In the genomic region with DNA sequence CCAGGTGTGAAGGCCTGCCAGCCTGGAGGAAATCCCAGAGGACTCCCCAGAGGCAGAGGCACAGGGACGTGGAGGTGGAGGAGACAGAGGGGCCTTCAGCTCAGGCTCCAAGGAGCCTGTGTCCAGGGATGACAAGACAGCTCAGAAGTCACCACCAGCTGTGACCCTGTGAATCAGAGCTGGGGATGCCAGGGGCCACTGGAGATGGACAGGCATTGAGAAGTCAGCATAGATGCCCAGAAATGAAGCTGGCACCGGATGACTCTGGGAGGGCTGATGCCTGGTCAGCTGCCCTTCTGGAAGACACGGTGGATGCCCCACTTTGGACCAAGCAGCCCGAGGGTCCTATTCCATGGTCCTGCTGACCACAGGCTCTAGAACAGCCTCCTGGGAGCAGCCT, we compare ENCODE assay signal across 20 mouse cellular contexts. TPM values are rescaled to one million over a fixed set of nuclear protein-coding genes. Genes with fewer than 3 reads are reported as not detected.
DNase-seq lines count a peak whose midpoint lies in the region; TF ChIP-seq lines count a peak whose summit lies in the region.
"Had no signal": no experiment of that assay in that cellular context is flagged by ENCODE, and none has a peak within 500 bp of the region (broad histone marks: within the 10 kb centered on the region; RNA-seq: fewer than 3 reads in every experiment).

No protein-coding gene starts in this region.

- intact Hi-C loops in heart, adult 2 months (cut with DNase I), result no loop called here

- H3K4me3 ChIP-seq in cerebellum, adult 2 months (replicated peaks; ENCODE audit: insufficient read depth, low read depth, low read length), result no peak overlapping the region
- H3K4me3 ChIP-seq in heart, adult 2 months, result no peak overlapping the region
- no peak overlapping the region for H3K4me3 ChIP-seq in layer of hippocampus, adult 2 months
- H3K4me3 ChIP-seq: forebrain, embryonic 10.5 days; forebrain, embryonic 13.5 days; heart, embryonic 15.5 days; hindbrain, embryonic 12.5 days; hindbrain, embryonic 15.5 days had no signal

- TF ChIP-seq EP300 in heart, adult 2 months (IDR thresholded peaks at IDR 0.05; ENCODE audit: insufficient read depth, low read depth, low read length), result no peak

- WGBS in cerebellum, adult 2 months, result 59% methylated on average over 4 of the region's 4 CpGs
- 85% methylated on average over 4 of the region's 4 CpGs for WGBS in heart, adult 2 months

- peaks cover 3% of the 10 kb centered on the region for H3K4me1 ChIP-seq in cerebellum, adult 2 months (ENCODE audit: control insufficient read depth, insufficient read depth, low read length)
- H3K4me1 ChIP-seq in heart, adult 2 months (ENCODE audit: control insufficient read depth, insufficient read depth, low read length), result peaks cover 7% of the 10 kb centered on the region
- H3K4me1 ChIP-seq: forebrain, embryonic 13.5 days; hindbrain, embryonic 12.5 days had no signal

- no peaks in the 10 kb centered on the region for H3K36me3 ChIP-seq in heart, adult 2 months (ENCODE audit: control insufficient read depth, insufficient read depth, low read length)
- H3K36me3 ChIP-seq: forebrain, embryonic 10.5 days; heart, embryonic 15.5 days; hindbrain, embryonic 12.5 days; hindbrain, embryonic 15.5 days had no signal

- no peak for TF ChIP-seq CTCF in cerebellum, adult 2 months (IDR thresholded peaks at IDR 0.05; ENCODE audit: borderline replicate concordance, insufficient read depth, low read depth, low read length)
- no peak for TF ChIP-seq CTCF in heart, adult 2 months (IDR thresholded peaks at IDR 0.05)
- TF ChIP-seq CTCF in layer of hippocampus, adult 2 months (conservative IDR thresholded peaks at IDR 0.05), result no peak

- no peak overlapping the region for H3K9ac ChIP-seq in heart, adult 2 months (ENCODE audit: low read depth, low read length)
- H3K9ac ChIP-seq: forebrain, embryonic 13.5 days; heart, embryonic 15.5 days; hindbrain, embryonic 12.5 days; hindbrain, embryonic 15.5 days had no signal

- H3K27ac ChIP-seq in cerebellum, adult 2 months (ENCODE audit: insufficient read depth, low read length), result peak overlapping the region; percentile 25; the same call in 1 of the 2 replicates
- H3K27ac ChIP-seq in heart, adult 2 months, result peak overlapping the region; percentile 69; the same call in 1 of the 2 replicates
- peak overlapping the region; percentile 85 for H3K27ac ChIP-seq in layer of hippocampus, adult 2 months
- H3K27ac ChIP-seq: forebrain, embryonic 10.5 days; forebrain, embryonic 13.5 days; hindbrain, embryonic 12.5 days; hindbrain, embryonic 15.5 days had no signal

- H3K79me2 ChIP-seq in heart, adult 2 months (replicated peaks; ENCODE audit: control insufficient read depth, insufficient read depth, low read length), result no peaks in the 10 kb centered on the region

- DNase-seq in cerebellum, adult 2 months, result peak in 1 of 2 experiments; percentile 31
- no peak for DNase-seq in cerebellum, adult 9-11 months
- DNase-seq in heart, adult 2 months, result no peak
- no peak for DNase-seq in heart, adult 9 months (ENCODE audit: low spot score in 2 of 2)
- DNase-seq in layer of hippocampus, adult 2 months (ENCODE audit: low spot score in 2 of 2), result no peak
- DNase-seq in layer of hippocampus, adult 9-11 months, result no peak
- DNase-seq in gastrocnemius, postnatal 25 days, result peak; percentile 40
- no peak for DNase-seq in adrenal gland, adult (ENCODE audit: inconsistent age in 2 of 2, low spot score in 1 of 2)
- DNase-seq: adrenal gland, postnatal 10 days; cerebellum, adult 11 months; cerebellum, adult 8-10 months; cerebellum, postnatal 14 days; heart, adult 11 months; heart, postnatal 14 days; kidney, adult 2 months had no signal

- no peak for TF ChIP-seq POLR2A in cerebellum, adult 2 months (IDR thresholded peaks at IDR 0.05; ENCODE audit: borderline replicate concordance, insufficient read depth, low read length)
- no peak for TF ChIP-seq POLR2A in heart, adult 2 months (IDR thresholded peaks at IDR 0.05; ENCODE audit: insufficient read depth, low read depth, low read length)

- no peaks in the 10 kb centered on the region for H3K27me3 ChIP-seq in cerebellum, adult 2 months (ENCODE audit: control insufficient read depth, insufficient read depth, low read length)
- H3K27me3 ChIP-seq in heart, adult 2 months (ENCODE audit: control insufficient read depth, insufficient read depth, low read length), result no peaks in the 10 kb centered on the region
- H3K27me3 ChIP-seq: forebrain, embryonic 13.5 days; heart, embryonic 15.5 days; hindbrain, embryonic 15.5 days had no signal

RNA-seq across cellular contexts. Expression of a gene that starts 36.3 kb away (rescaled TPM):
- 89.2 and 99.9 TPM in 2 replicates for polyA plus RNA-seq in cerebellum, adult 2 months (2012; rRNA removed)
- 10 to 100 TPM; 20.1 to 20.8 TPM for total RNA-seq in heart, adult 2 months (2021)
- polyA plus RNA-seq in heart, adult 2 months (2012; rRNA removed), result 32.7 and 41.0 TPM in 2 replicates
- 100 to 1,000 TPM; 133 to 163 TPM for total RNA-seq in layer of hippocampus, adult 2 months (2021)
- 10 to 100 TPM; 33.4 to 42.7 TPM for total RNA-seq in gastrocnemius, postnatal 25 days (2021)
- polyA plus RNA-seq: forebrain, embryonic 10.5 days had no signal

RNA-seq across cellular contexts. Expression of a gene that starts 54.2 kb away (rescaled TPM):
- polyA plus RNA-seq in cerebellum, adult 2 months (2012; rRNA removed), result 1.2 and 1.7 TPM in 2 replicates
- total RNA-seq in heart, adult 2 months (2021), result 1 to 10 TPM; 5.7 to 7.2 TPM
- polyA plus RNA-seq in heart, adult 2 months (2012; rRNA removed), result 6.3 and 6.8 TPM in 2 replicates
- total RNA-seq in layer of hippocampus, adult 2 months (2021), result 1 to 10 TPM; 1.7 to 2.4 TPM
- 1 to 10 TPM; 1.8 to 2.1 TPM for total RNA-seq in gastrocnemius, postnatal 25 days (2021)

Comparison
In these comparisons a context has a peak if more than half of its experiments do, and no peak if none do; other contexts are left out.
1. H3K27ac ChIP-seq: peak in every context shown above with its lines; median percentile 85 in layer of hippocampus, adult 2 months; 69 in heart, adult 2 months; 25 in cerebellum, adult 2 months.